Mouse (Mus musculus): ENCODE data around the gene Zfand2b.

DNA sequence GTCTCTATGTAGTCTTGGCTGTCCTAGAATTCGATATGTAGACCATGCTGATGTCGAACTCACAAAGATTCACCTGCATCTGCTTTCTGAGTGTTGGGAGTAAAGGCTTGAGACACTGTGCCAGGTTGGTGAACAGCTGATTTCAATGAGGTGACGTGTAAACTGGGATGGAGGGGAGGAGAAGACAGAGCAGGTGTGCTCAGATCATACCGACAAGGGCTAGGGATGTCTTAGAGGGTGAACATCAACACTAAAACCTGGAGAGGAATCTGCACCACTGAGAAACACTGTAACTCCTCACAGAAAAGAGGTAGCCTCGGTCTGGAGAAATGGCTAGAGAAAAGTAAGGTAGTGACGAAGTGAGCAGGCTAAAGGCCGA, 364 bp upstream of the Zfand2b start:
- TF ChIP-seq E2F4 (IDR thresholded peaks at IDR 0.05; ENCODE audit: insufficient read depth) (no peak), POLR2A (IDR thresholded peaks at IDR 0.05; ENCODE audit: insufficient read length, low read depth) (no peak), POLR2AphosphoS2 (IDR thresholded peaks at IDR 0.05; ENCODE audit: insufficient read length, low read depth) (no peak), MYOD1 (IDR thresholded peaks at IDR 0.05; ENCODE audit: control insufficient read depth in 1 of 3, insufficient read length in 2 of 3, low read depth in 2 of 3) (no peak), MAX (IDR thresholded peaks at IDR 0.05; ENCODE audit: low read depth) (no peak), SRF (IDR thresholded peaks at IDR 0.05; ENCODE audit: control insufficient read depth, insufficient read length, low read depth) (no peak)

Data from myocyte (in vitro differentiated cells).